Comparison of ENCODE assay signal across 10 mouse cellular contexts in genomic region chr6:24516197-24516596, GRCm38 (mm10). TPM values are rescaled to one million over a fixed set of nuclear protein-coding genes. Genes with fewer than 3 reads are reported as not detected.
DNase-seq lines count a peak whose midpoint lies in the region; ATAC-seq and TF ChIP-seq lines count a peak whose summit lies in the region.
"Had no signal": no experiment of that assay in that cellular context is flagged by ENCODE, and none has a peak within 500 bp of the region (broad histone marks: within the 10 kb centered on the region; RNA-seq: fewer than 3 reads in every experiment).

No protein-coding gene starts in this region.

- peak; percentile 52 for DNase-seq in kidney, adult 2 months
- DNase-seq in kidney, adult 11 months: no peak
- DNase-seq in CD4-positive helper T cell, adult 2 months (ENCODE audit: low read depth, low spot score): peak; percentile 45
- DNase-seq in testis, postnatal 10 days (ENCODE audit: low spot score): no peak
- DNase-seq in left cerebral cortex, adult 9 months (ENCODE audit: low spot score in 2 of 2): no peak
- no peak for DNase-seq in adrenal gland, adult 2 months
- DNase-seq: adrenal gland, postnatal 14 days had no signal

- no peak for TF ChIP-seq CTCF in kidney, adult 2 months (conservative IDR thresholded peaks at IDR 0.05; ENCODE audit: insufficient read depth, insufficient read length, low read depth, low read length)
- TF ChIP-seq CTCF in intestine, postnatal 0 days (IDR thresholded peaks at IDR 0.05; ENCODE audit: low read depth): peak; percentile 70

- no peaks in the 10 kb centered on the region for H3K9me3 ChIP-seq in intestine, postnatal 0 days (ENCODE audit: control insufficient read depth)

- H3K4me3 ChIP-seq in kidney, adult 2 months (ENCODE audit: insufficient read depth, low read depth, low read length): no peak overlapping the region
- no peak overlapping the region for H3K4me3 ChIP-seq in intestine, postnatal 0 days (ENCODE audit: low read depth, low read length)

- H3K36me3 ChIP-seq in kidney, adult 2 months (ENCODE audit: control insufficient read depth, insufficient read depth, low read length): peaks cover 7% of the 10 kb centered on the region
- H3K36me3 ChIP-seq in intestine, postnatal 0 days (ENCODE audit: control insufficient read depth, insufficient read depth): peaks cover 13% of the 10 kb centered on the region

- H3K4me1 ChIP-seq in kidney, adult 2 months (ENCODE audit: control insufficient read depth, insufficient read depth, low read length): no peaks in the 10 kb centered on the region
- H3K4me1 ChIP-seq in intestine, postnatal 0 days (replicated peaks; ENCODE audit: control insufficient read depth, insufficient read depth, low read length): no peaks in the 10 kb centered on the region; the same call in 1 of the 2 replicates

- peak; percentile 55 for ATAC-seq in activated CD4-positive, CD25-positive, alpha-beta regulatory T cell, adult 4 months
- no peak for ATAC-seq in intestine, postnatal 0 days

- no peak overlapping the region for H3K27ac ChIP-seq in kidney, adult 2 months (ENCODE audit: insufficient read depth, low read depth, low read length)
- no peak overlapping the region for H3K27ac ChIP-seq in intestine, postnatal 0 days (ENCODE audit: low read depth, low read length)
- H3K27ac ChIP-seq: macrophage had no signal

- H3K9ac ChIP-seq in intestine, postnatal 0 days (ENCODE audit: low read depth, low read length): no peak overlapping the region

- WGBS in kidney, adult 2 months: 43% methylated on average over 2 of the region's 2 CpGs
- 42% methylated on average over 2 of the region's 2 CpGs for WGBS in intestine, postnatal 0 days

- no peaks in the 10 kb centered on the region for H3K27me3 ChIP-seq in kidney, adult 2 months (replicated peaks; ENCODE audit: control insufficient read depth, insufficient read depth, low read length)
- no peaks in the 10 kb centered on the region for H3K27me3 ChIP-seq in intestine, postnatal 0 days (replicated peaks; ENCODE audit: control insufficient read depth, insufficient read depth, low read length)

- no peak overlapping the region for H3K4me2 ChIP-seq in intestine, postnatal 0 days (replicated peaks; ENCODE audit: low read depth)

- TF ChIP-seq POLR2A in kidney, adult 2 months (IDR thresholded peaks at IDR 0.05; ENCODE audit: low read depth, low read length): no peak

RNA-seq across cellular contexts. Expression of gene Iqub, which starts 1.3 kb away (rescaled TPM):
- 0.03 TPM in 1 of 2 replicates, not detected in the other for polyA plus RNA-seq in kidney, adult 2 months (2012; rRNA removed)
- polyA plus RNA-seq in activated CD4-positive, CD25-positive, alpha-beta regulatory T cell, adult 4 months (2017; shearing (Covaris generic)): not detected
- 0.05 and 0.08 TPM in 2 replicates for polyA plus RNA-seq in intestine, postnatal 0 days (2015; fragmentation: Nextera tagmentation; extraction: Ambion mirVana)
- total RNA-seq in adrenal gland, adult 2 months (2021): under 1 TPM; 0.09 to 0.14 TPM
- 0.04 TPM in 1 of 2 replicates, not detected in the other for polyA plus RNA-seq in adrenal gland, adult 2 months (2012; rRNA removed)
- polyA plus RNA-seq: macrophage had no signal

RNA-seq across cellular contexts. Expression of gene Ndufa5, which starts 11.6 kb away (rescaled TPM):
- polyA plus RNA-seq in kidney, adult 2 months (2012; rRNA removed): 14.8 and 24.9 TPM in 2 replicates
- polyA plus RNA-seq in activated CD4-positive, CD25-positive, alpha-beta regulatory T cell, adult 4 months (2017; shearing (Covaris generic)): 100 to 1,000 TPM; 167 to 191 TPM
- polyA plus RNA-seq in intestine, postnatal 0 days (2015; fragmentation: Nextera tagmentation; extraction: Ambion mirVana): 624 and 671 TPM in 2 replicates
- total RNA-seq in adrenal gland, adult 2 months (2021): 100 to 1,000 TPM; 305 to 386 TPM
- polyA plus RNA-seq in adrenal gland, adult 2 months (2012; rRNA removed): 0.34 and 0.90 TPM in 2 replicates

RNA-seq across cellular contexts. Expression of gene Asb15, which starts 11.7 kb away (rescaled TPM):
- 2.6 and 3.8 TPM in 2 replicates for polyA plus RNA-seq in kidney, adult 2 months (2012; rRNA removed)
- not detected for polyA plus RNA-seq in activated CD4-positive, CD25-positive, alpha-beta regulatory T cell, adult 4 months (2017; shearing (Covaris generic))
- not detected in 2 replicates for polyA plus RNA-seq in intestine, postnatal 0 days (2015; fragmentation: Nextera tagmentation; extraction: Ambion mirVana)
- not detected for total RNA-seq in adrenal gland, adult 2 months (2021)
- polyA plus RNA-seq in adrenal gland, adult 2 months (2012; rRNA removed): not detected in 2 replicates
- total RNA-seq: adrenal gland, postnatal 14 days had no signal
- polyA plus RNA-seq: macrophage had no signal

Comparison
In these comparisons a context has a peak if more than half of its experiments do, and no peak if none do; other contexts are left out.
1. DNase-seq: peak in kidney, adult 2 months (single experiment) and CD4-positive helper T cell, adult 2 months (single experiment); none in kidney, adult 11 months (single experiment), testis, postnatal 10 days (single experiment), left cerebral cortex, adult 9 months (0 of 2) and adrenal gland, adult 2 months (single experiment).